Mouse (Mus musculus) ES-E14 (cell line): Measurements from ENCODE around the gene Cygb. TPM values are rescaled to one million over a fixed set of nuclear protein-coding genes. Genes with fewer than 3 reads are reported as not detected.
"Not testable (repeated sequence)": the region's sequence is repeated elsewhere in the genome, so short reads cannot be mapped to it uniquely, and the experiment has no call there.

Experiments used
- DNase-seq: peaks from one replicate; pipeline ENCODE4 v3.0.0-alpha.2; 2013; ENCODE audit warnings: low read depth, low spot score
- H3K27ac ChIP-seq: 2 replicates; pipeline ENCODE4 v1.5.1; 2012; ENCODE audit warnings: low read depth, mild to moderate bottlenecking, low read length, moderate library complexity, mixed read lengths; ENCODE audit not compliant: poor library complexity, insufficient read depth, severe bottlenecking
- H3K36me3 ChIP-seq: 2 replicates; pipeline ENCODE4 v1.6.1; 2012; ENCODE audit warnings: mild to moderate bottlenecking, low read length, moderate library complexity, mixed read lengths; ENCODE audit not compliant: control insufficient read depth, poor library complexity, insufficient read depth, severe bottlenecking
- H3K4me1 ChIP-seq, 2 experiments: fragments of 150-350 bp in 1 of 2; sonication (generic) in 1 of 2; 2 replicates each; pipeline ENCODE4 v1.6.1; 2012; ENCODE audit warnings: low read length in 2 of 2, mild to moderate bottlenecking in 1 of 2, mixed read lengths in 1 of 2; ENCODE audit not compliant: control insufficient read depth in 2 of 2, insufficient read depth in 2 of 2, poor library complexity in 1 of 2
- H3K4me3 ChIP-seq, 2 experiments: fragments of 150-350 bp in 1 of 2; sonication (generic) in 1 of 2; 2 replicates each; pipeline ENCODE4 v1.5.1; 2012; ENCODE audit warnings: low read length in 2 of 2, low read depth in 1 of 2, mild to moderate bottlenecking in 1 of 2, mixed read lengths in 1 of 2; ENCODE audit not compliant: insufficient read depth in 1 of 2, poor library complexity in 1 of 2, severe bottlenecking in 1 of 2
- H3K9ac ChIP-seq: 2 replicates; pipeline ENCODE4 v1.6.1; 2012; ENCODE audit warnings: low read depth, mild to moderate bottlenecking, low read length, mixed read lengths; ENCODE audit not compliant: poor library complexity, insufficient read depth, severe bottlenecking
- H3K9me3 ChIP-seq: fragments of 150-350 bp; sonication (generic); 2 replicates; pipeline ENCODE4 v1.6.1; 2012; ENCODE audit warnings: low read depth, mild to moderate bottlenecking, low read length; ENCODE audit not compliant: control insufficient read depth, insufficient read depth
- CHD2 ChIP-seq: IDR thresholded peaks from 2 replicates; pipeline ENCODE4 v1.6.1; 2014; ENCODE audit warnings: mild to moderate bottlenecking, low read depth, low read length, inconsistent platforms
- HCFC1 ChIP-seq: IDR thresholded peaks from 2 replicates; pipeline ENCODE4 v1.6.1; 2012; ENCODE audit warnings: low read length, inconsistent platforms, borderline replicate concordance; ENCODE audit not compliant: insufficient read depth
- MAFK ChIP-seq: IDR thresholded peaks from 2 replicates; pipeline ENCODE4 v1.6.1; 2014; ENCODE audit warnings: mild to moderate bottlenecking, low read depth, low read length, inconsistent platforms; ENCODE audit not compliant: insufficient read depth
- ZC3H11A ChIP-seq: IDR thresholded peaks from 2 replicates; pipeline ENCODE4 v1.6.1; 2012; ENCODE audit warnings: low read depth, mild to moderate bottlenecking, inconsistent platforms, low read length, borderline replicate concordance
- ZNF384 ChIP-seq: IDR thresholded peaks from 2 replicates; pipeline ENCODE4 v1.6.1; 2012; ENCODE audit warnings: low read depth, low read length, inconsistent platforms
- in situ Hi-C, 2 experiments: fragments of 600-800 bp; cut with MboI; formaldehyde crosslinking; loops; one replicate each; pipeline ENCODE4 v1.15.1; 2025; ENCODE audit warnings: low sequenced_read_pairs in 2 of 2, inconsistent platforms in 1 of 2; ENCODE audit not compliant: unreplicated experiment in 2 of 2
- total RNA-seq: library from RNA; depleted of rRNA; stranded (reverse); fragments of 300-350 nt; gene quantifications from 2 replicates; pipeline ENCODE4 v1.2.3, GENCODE M21; 2012

Cygb gene
- total RNA-seq, 1 experiment: 0.40 TPM

DNA sequence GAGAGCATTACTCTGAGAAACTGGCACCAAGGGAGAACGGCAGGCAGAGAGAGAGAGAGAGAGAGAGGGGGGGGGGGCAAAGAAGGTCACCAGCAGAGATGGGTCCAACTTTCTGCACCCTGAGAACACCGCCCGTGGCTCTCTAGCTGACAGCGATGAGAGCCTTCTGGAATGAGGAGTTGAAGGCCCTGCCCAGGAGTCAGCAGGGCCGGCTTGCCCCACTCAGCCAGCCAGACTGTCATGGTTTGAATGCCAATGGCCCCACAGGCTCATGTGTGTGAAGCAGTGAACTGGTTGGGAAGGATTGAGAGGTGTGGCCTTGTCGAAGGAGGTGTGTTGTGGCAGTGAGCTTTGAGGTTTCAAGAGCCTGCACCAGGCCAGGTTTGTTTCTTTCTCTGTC lies 40.9 kb downstream of the Cygb start:
- TF ChIP-seq ZC3H11A (no peak), CHD2 (no peak), ZNF384 (no peak)
- peaks cover 7% of the 10 kb centered on the region; the same call in 1 of the 2 replicates for H3K36me3 ChIP-seq
- H3K4me1 ChIP-seq: peaks cover 3 to 26% of the 10 kb centered on the region in 2 experiments; a peak in 3 of 4 replicates
- H3K9me3 ChIP-seq: no peaks in the 10 kb centered on the region
- no peak overlapping the region for H3K9ac ChIP-seq
- in situ Hi-C loops: no loop called here
- no peak overlapping the region for H3K4me3 ChIP-seq
- DNase-seq: no peak
- no peak overlapping the region for H3K27ac ChIP-seq

DNA sequence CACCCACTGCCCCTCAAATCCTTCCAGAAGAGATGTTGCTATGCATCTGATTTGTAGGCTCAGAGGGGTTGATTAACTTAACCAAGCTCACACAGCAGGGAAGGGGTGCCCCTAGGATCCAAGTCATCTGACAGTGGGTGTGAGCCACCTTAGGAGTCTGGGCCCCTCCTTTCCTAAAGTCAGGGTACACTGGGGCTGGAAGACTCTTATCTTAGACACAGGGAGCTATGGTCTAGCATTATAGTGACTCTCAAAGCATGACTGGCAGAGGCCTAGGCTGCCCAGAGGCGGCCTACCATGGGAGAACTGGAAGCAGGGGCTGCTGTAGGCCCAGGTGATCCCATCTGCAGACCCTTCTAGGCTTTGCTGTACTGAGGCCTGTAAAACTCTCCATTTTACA lies 41.6 kb downstream of the Cygb start:
- in situ Hi-C loops: no loop called here
- Histone ChIP-seq H3K36me3 (peaks cover 7% of the 10 kb centered on the region; the same call in 1 of the 2 replicates), H3K4me1 (peaks cover 2 to 26% of the 10 kb centered on the region in 2 experiments; a peak in 2 of 4 replicates), H3K4me3 (no peak overlapping the region), H3K9ac (no peak overlapping the region), H3K27ac (no peak overlapping the region), H3K9me3 (no peaks in the 10 kb centered on the region)
- DNase-seq: no peak
- no peak for TF ChIP-seq HCFC1
- no peak for TF ChIP-seq CHD2
- TF ChIP-seq MAFK: no peak
- no peak for TF ChIP-seq ZNF384
- no peak for TF ChIP-seq ZC3H11A

DNA sequence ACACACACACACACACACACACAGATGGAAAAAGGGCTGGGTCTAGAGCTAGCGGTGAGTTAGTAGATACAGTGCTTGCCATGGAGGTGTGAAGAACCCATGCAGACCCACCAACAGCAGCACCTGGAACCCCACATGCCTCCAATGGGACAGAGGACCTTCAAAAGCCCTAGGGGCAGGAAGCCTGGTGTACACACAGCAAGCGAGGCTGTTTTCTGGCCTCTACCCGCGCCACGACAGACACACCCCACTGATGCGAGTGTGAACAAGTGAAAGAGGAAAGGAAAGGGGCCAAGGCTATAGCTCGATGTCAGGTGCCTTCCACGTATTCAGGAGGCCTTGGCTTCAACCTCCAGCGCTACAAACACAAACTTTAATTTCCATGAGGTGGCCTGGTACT lies 42.2 kb downstream of the Cygb start:
- no peak for DNase-seq

DNA sequence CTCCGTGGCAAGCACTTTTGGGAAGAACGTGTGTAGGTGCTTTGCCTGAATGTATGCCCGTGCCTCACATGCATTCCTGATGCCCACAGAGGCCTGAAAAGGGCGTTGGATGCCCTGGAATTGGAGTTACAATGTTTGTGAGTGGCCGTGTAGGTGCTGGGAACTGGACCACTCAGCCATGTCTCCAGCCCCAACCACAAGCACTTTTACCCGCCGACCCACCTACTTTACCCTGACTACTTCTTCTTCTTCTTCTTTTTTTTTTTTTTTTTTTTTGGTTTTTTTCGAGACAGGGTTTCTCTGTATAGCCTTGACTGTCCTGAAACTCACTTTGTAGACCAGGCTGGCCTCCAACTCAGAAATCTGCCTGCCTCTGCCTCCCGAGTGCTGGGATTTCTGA lies 42.9 kb downstream of the Cygb start:
- DNase-seq, H3K9me3 ChIP-seq, in situ Hi-C loops, H3K27ac ChIP-seq, H3K9ac ChIP-seq, H3K4me3 ChIP-seq: not testable (repeated sequence)
- Histone ChIP-seq H3K4me1 (peaks cover 0 to 21% of the 10 kb centered on the region in 2 experiments; a peak in 2 of 4 replicates), H3K36me3 (peaks cover 11% of the 10 kb centered on the region; the same call in 1 of the 2 replicates)

More for the DNA sequence above, 42.2 kb downstream of the Cygb start:
- TF ChIP-seq HCFC1 (no peak), MAFK (no peak), CHD2 (no peak), ZC3H11A (no peak), ZNF384 (no peak)
- Histone ChIP-seq H3K27ac (no peak overlapping the region), H3K4me3 (no peak overlapping the region), H3K4me1 (peaks cover 2 to 26% of the 10 kb centered on the region in 2 experiments; a peak in 2 of 4 replicates), H3K9ac (no peak overlapping the region), H3K9me3 (no peaks in the 10 kb centered on the region), H3K36me3 (peaks cover 11% of the 10 kb centered on the region; the same call in 1 of the 2 replicates)
- in situ Hi-C loops: no loop called here

DNA sequence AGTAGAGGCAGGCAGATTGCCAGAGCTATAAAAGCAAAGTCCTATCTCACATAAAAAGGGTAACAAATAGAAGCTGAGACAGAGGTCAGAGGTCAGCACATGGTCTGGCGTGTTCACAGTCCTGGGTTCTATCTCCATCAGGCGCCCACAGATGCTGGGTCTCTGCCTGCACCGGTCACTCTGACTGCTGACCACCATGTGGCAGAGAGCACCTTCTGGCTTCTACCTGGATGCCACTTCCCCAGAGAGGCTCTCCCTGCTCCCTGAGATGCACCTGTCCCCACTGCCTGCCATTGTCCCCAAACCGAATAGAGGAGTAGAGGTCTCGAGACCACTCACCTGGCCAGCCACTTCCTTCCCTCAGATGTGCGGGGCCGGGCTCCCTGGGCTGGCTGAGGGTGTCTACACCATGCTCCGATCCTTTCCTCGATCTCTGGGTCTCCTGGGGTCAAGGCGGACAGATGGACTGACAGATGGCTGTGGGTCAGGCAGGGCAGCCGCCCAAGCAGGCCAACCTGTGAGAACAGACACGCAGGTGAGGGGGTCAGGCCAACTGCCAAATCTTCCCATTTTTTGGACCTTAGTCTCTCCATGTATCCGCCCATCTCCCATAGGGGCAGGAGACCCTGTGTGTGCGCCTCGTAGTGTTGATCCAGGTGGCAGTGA lies 44.0 kb downstream of the Cygb start:
- no peak overlapping the region for H3K9ac ChIP-seq
- peak overlapping the region in 1 of 2 experiments; percentile 6; a peak in 1 of 4 replicates for H3K4me3 ChIP-seq
- no peak for DNase-seq
- no peaks in the 10 kb centered on the region for H3K9me3 ChIP-seq
- in situ Hi-C loops: no loop called here
- H3K27ac ChIP-seq: no peak overlapping the region
- peaks cover 16% of the 10 kb centered on the region; the same call in 1 of the 2 replicates for H3K36me3 ChIP-seq
- peaks cover 0 to 21% of the 10 kb centered on the region in 2 experiments; a peak in 2 of 4 replicates for H3K4me1 ChIP-seq
- TF ChIP-seq ZNF384: no peak
- TF ChIP-seq ZC3H11A: no peak
- TF ChIP-seq MAFK: no peak
- TF ChIP-seq CHD2: no peak
- TF ChIP-seq HCFC1: no peak
